Mouse (Mus musculus) heart, postnatal 0 days (tissue): ENCODE measurements around the gene Ppp6r1.

Experiments used
- CTCF ChIP-seq: IDR thresholded peaks from 2 replicates; pipeline ENCODE4 v1.5.1; 2016; ENCODE audit warnings: antibody characterized with exemption, control low read depth, low read depth
- EP300 ChIP-seq: IDR thresholded peaks from 2 replicates; pipeline ENCODE4 v1.6.1; 2016; ENCODE audit warnings: antibody characterized with exemption, low read depth

DNA sequence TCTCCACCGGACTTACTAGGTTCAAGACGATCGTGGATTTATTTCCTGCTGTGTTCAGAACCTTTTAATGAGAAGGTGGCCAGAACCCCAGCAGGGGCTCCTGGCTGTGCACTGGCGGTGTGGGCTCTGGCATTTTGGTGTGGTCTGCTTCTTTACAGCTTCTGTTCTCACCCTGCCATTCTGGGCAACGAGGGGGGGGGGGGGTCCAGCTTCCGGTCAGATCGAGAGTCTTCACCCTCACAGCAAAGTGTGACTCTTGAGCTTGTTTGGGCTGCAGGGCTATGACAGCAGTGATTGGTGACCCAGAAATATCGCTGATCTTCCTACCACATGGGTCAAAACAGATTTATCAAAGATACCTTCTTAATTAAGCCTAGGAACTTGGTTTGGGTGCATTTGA, 46.4 kb downstream of the Ppp6r1 start:
- TF ChIP-seq CTCF (no peak), EP300 (no peak)
